Mouse (Mus musculus) CH12.LX (cell line): ENCODE data around the gene Sema6d. TPM values are rescaled to one million over a fixed set of nuclear protein-coding genes. Genes with fewer than 3 reads are reported as not detected.

Experiments used
- DNase-seq: peaks from one replicate; pipeline ENCODE4 v3.0.0-alpha.2; 2013; ENCODE audit errors: extremely low read depth
- H3K27ac ChIP-seq: 2 replicates; pipeline ENCODE4 v1.5.1; 2012; ENCODE audit warnings: low read depth, mild to moderate bottlenecking, control low read depth, moderate library complexity; ENCODE audit not compliant: insufficient read depth
- H3K27me3 ChIP-seq: replicated peaks from 2 replicates; pipeline ENCODE3; 2012; ENCODE audit warnings: inconsistent platforms
- H3K36me3 ChIP-seq, 2 experiments: replicated peaks in 1 of 2; 2 replicates each; pipeline versions ENCODE3 to v1.6.1; 2012; ENCODE audit warnings: inconsistent platforms in 1 of 2, low read length in 1 of 2, mild to moderate bottlenecking in 1 of 2, mixed read lengths in 1 of 2, moderate library complexity in 1 of 2; ENCODE audit not compliant: control insufficient read depth in 1 of 2, insufficient read depth in 1 of 2
- H3K4me1 ChIP-seq, 2 experiments: 2 replicates each; pipeline ENCODE4 v1.6.1; 2012; ENCODE audit warnings: inconsistent platforms in 1 of 2, moderate library complexity in 1 of 2; ENCODE audit not compliant: insufficient read depth in 2 of 2, control insufficient read depth in 1 of 2
- H3K4me2 ChIP-seq: 2 replicates; pipeline ENCODE4 v1.6.1; 2012; ENCODE audit warnings: low read depth, mild to moderate bottlenecking, control low read depth; ENCODE audit not compliant: poor library complexity, insufficient read depth, severe bottlenecking
- H3K4me3 ChIP-seq, 3 experiments: fragments of 150-350 bp in 1 of 3; sonication (generic) in 1 of 3; replicated peaks in 1 of 3; 2 replicates each; pipeline versions ENCODE3 to v1.5.1; 2011 to 2012; ENCODE audit warnings: low read depth in 2 of 3, low read length in 2 of 3, mild to moderate bottlenecking in 2 of 3, moderate library complexity in 2 of 3, control low read depth in 1 of 3, improper control_type of control experiment in 1 of 3, inconsistent platforms in 1 of 3, mixed read lengths in 1 of 3; ENCODE audit not compliant: poor library complexity in 1 of 3
- H3K79me2 ChIP-seq: replicated peaks from 2 replicates; pipeline ENCODE4 v1.6.1; 2012; ENCODE audit warnings: mild to moderate bottlenecking, moderate library complexity; ENCODE audit not compliant: control insufficient read depth, poor library complexity, insufficient read depth, severe bottlenecking; ENCODE audit errors: extremely low read depth
- H3K9ac ChIP-seq: 2 replicates; pipeline ENCODE4 v1.6.1; 2012; ENCODE audit warnings: low read depth, mild to moderate bottlenecking, control low read depth, moderate library complexity; ENCODE audit not compliant: insufficient read depth
- H3K9me3 ChIP-seq: replicated peaks from 2 replicates; pipeline ENCODE3; 2012; ENCODE audit warnings: low read length, inconsistent platforms, mixed read lengths
- CTCF ChIP-seq, 2 experiments: IDR thresholded peaks in 1 of 2; conservative IDR thresholded peaks in 1 of 2; 2 replicates each; pipeline ENCODE4 v1.5.1; 2011 to 2012; ENCODE audit warnings: low read depth in 2 of 2, low read length in 2 of 2, improper control_type of control experiment in 1 of 2, inconsistent platforms in 1 of 2, mild to moderate bottlenecking in 1 of 2, moderate library complexity in 1 of 2
- ELF1 ChIP-seq: IDR thresholded peaks from 2 replicates; pipeline ENCODE4 v1.6.1; 2014; ENCODE audit warnings: low read depth, mild to moderate bottlenecking, inconsistent platforms, low read length, improper control_type of control experiment
- EP300 ChIP-seq: IDR thresholded peaks from 2 replicates; pipeline ENCODE4 v1.6.1; 2011; ENCODE audit warnings: low read length, improper control_type of control experiment
- HCFC1 ChIP-seq: IDR thresholded peaks from 2 replicates; pipeline ENCODE4 v1.6.1; 2012; ENCODE audit warnings: low read depth, mild to moderate bottlenecking, inconsistent platforms, low read length, improper control_type of control experiment
- JUN ChIP-seq: IDR thresholded peaks from 2 replicates; pipeline ENCODE4 v1.6.1; 2011; ENCODE audit warnings: low read depth, mild to moderate bottlenecking, low read length, improper control_type of control experiment, moderate library complexity; ENCODE audit not compliant: insufficient read depth
- JUND ChIP-seq: conservative IDR thresholded peaks from 2 replicates; pipeline ENCODE4 v1.6.1; 2011; ENCODE audit warnings: low read depth, low read length, improper control_type of control experiment
- KAT2A ChIP-seq: IDR thresholded peaks from 2 replicates; pipeline ENCODE4 v1.6.1; 2012; ENCODE audit warnings: low read length, improper control_type of control experiment, inconsistent platforms; ENCODE audit not compliant: insufficient replicate concordance
- MAX ChIP-seq: IDR thresholded peaks from 2 replicates; pipeline ENCODE4 v1.6.1; 2011; ENCODE audit warnings: low read length, improper control_type of control experiment
- MEF2A ChIP-seq: IDR thresholded peaks from 2 replicates; pipeline ENCODE4 v1.6.1; 2014; ENCODE audit warnings: low read depth, mild to moderate bottlenecking, inconsistent platforms, low read length, improper control_type of control experiment, borderline replicate concordance
- MXI1 ChIP-seq: IDR thresholded peaks from 2 replicates; pipeline ENCODE4 v1.6.1; 2011; ENCODE audit warnings: mild to moderate bottlenecking, low read depth, low read length, improper control_type of control experiment
- POLR2AphosphoS2 ChIP-seq: IDR thresholded peaks from 2 replicates; pipeline ENCODE4 v1.6.1; 2011; ENCODE audit warnings: low read depth, low read length, improper control_type of control experiment
- RAD21 ChIP-seq: IDR thresholded peaks from 2 replicates; pipeline ENCODE4 v1.6.1; 2011; ENCODE audit warnings: low read depth, mild to moderate bottlenecking, low read length, improper control_type of control experiment, moderate library complexity
- SIN3A ChIP-seq: IDR thresholded peaks from 2 replicates; pipeline ENCODE4 v1.6.1; 2012; ENCODE audit warnings: low read length, improper control_type of control experiment, inconsistent platforms
- SMC3 ChIP-seq: IDR thresholded peaks from 2 replicates; pipeline ENCODE4 v1.6.1; 2011; ENCODE audit warnings: low read depth, low read length, improper control_type of control experiment
- TCF12 ChIP-seq: IDR thresholded peaks from 2 replicates; pipeline ENCODE4 v1.6.1; 2014; ENCODE audit warnings: low read depth, mild to moderate bottlenecking, inconsistent platforms, low read length, improper control_type of control experiment
- USF2 ChIP-seq: conservative IDR thresholded peaks from 2 replicates; pipeline ENCODE4 v1.6.1; 2011; ENCODE audit warnings: low read depth, low read length, improper control_type of control experiment
- ZC3H11A ChIP-seq: IDR thresholded peaks from 2 replicates; pipeline ENCODE4 v1.6.1; 2012; ENCODE audit warnings: low read depth, mild to moderate bottlenecking, inconsistent platforms, low read length, improper control_type of control experiment
- ZKSCAN1 ChIP-seq: IDR thresholded peaks from 2 replicates; pipeline ENCODE4 v1.6.1; 2012; ENCODE audit warnings: low read depth, inconsistent platforms, low read length, improper control_type of control experiment, borderline replicate concordance
- ZMIZ1 ChIP-seq: IDR thresholded peaks from 2 replicates; pipeline ENCODE4 v1.6.1; 2012; ENCODE audit warnings: low read depth, mild to moderate bottlenecking, inconsistent platforms, low read length, improper control_type of control experiment
- ZNF384 ChIP-seq: IDR thresholded peaks from 2 replicates; pipeline ENCODE4 v1.6.1; 2012; ENCODE audit warnings: low read depth, low read length, improper control_type of control experiment, inconsistent platforms
- dilution Hi-C: fragments of 300-500 bp; cut with MboI; formaldehyde crosslinking; loops from 2 replicates; pipeline ENCODE4 v1.14.3; 2020; ENCODE audit warnings: low sequenced_read_pairs; ENCODE audit not compliant: extremely low pct_unique_long_range_greater_than_20kb, extremely low pct_ligation_motif_present
- in situ Hi-C: fragments of 300-500 bp; cut with MboI; formaldehyde crosslinking; loops from 3 replicates; pipeline ENCODE4 v1.14.3; 2019; ENCODE audit warnings: low sequenced_read_pairs, low pct_ligation_motif_present, low pct_unique_long_range_greater_than_20kb, mixed read lengths
- polyA plus RNA-seq: library from polyadenylated mRNA; unstranded; fragments of >175 nt; gene quantifications from 2 replicates; pipeline ENCODE4 v1.2.1, GENCODE M21; 2012; ENCODE audit warnings: low read depth; ENCODE audit not compliant: insufficient read length
- total RNA-seq, 2 experiments: library from RNA; depleted of rRNA; stranded (reverse); fragments of 300-350 nt in 1 of 2; fragments of >200 nt in 1 of 2; gene quantifications; 2 replicates each; pipeline ENCODE4 v1.2.3; 2012 to 2014

The Sema6d gene
- total and polyA plus RNA-seq, 3 experiments: not detected

DNA sequence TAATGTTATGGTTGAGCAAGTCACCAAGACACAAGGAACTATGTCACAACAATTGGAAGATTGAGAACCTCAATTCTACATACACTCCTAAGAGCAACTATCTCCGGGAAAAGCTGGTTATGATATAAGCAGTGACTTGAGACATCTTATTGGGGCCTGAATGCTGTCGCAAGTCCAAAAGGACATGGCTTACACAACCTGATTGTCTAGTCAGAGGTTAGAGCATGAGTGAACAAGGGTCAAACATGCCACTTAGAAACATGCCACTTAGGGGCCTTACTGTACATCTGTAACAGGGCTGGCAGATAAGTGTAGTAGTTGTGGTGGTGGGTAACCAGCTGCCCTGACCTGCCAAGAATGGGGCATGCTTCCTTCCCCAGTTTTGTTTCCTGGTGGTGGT is 328.6 kb downstream of the Sema6d start:
- Histone ChIP-seq H3K36me3 (no peaks in the 10 kb centered on the region), H3K27me3 (no peaks in the 10 kb centered on the region), H3K9me3 (peaks cover 55% of the 10 kb centered on the region), H3K79me2 (no peaks in the 10 kb centered on the region), H3K4me3 (no peak overlapping the region), H3K4me1 (no peaks in the 10 kb centered on the region), H3K9ac (no peak overlapping the region), H3K27ac (no peak overlapping the region), H3K4me2 (no peak overlapping the region)
- in situ Hi-C loops: no loop called here
- TF ChIP-seq ZNF384: no peak
- no peak for TF ChIP-seq EP300
- no peak for TF ChIP-seq ZKSCAN1
- TF ChIP-seq RAD21: no peak
- no peak for TF ChIP-seq SMC3
- no peak for TF ChIP-seq MEF2A
- no peak for TF ChIP-seq MXI1
- no peak for TF ChIP-seq KAT2A
- TF ChIP-seq JUND: no peak
- TF ChIP-seq ZC3H11A: no peak
- no peak for TF ChIP-seq MAX
- no peak for TF ChIP-seq HCFC1
- no peak for TF ChIP-seq TCF12
- no peak for TF ChIP-seq CTCF (conservative IDR thresholded peaks at IDR 0.05 in 1 of 2, IDR thresholded peaks at IDR 0.05 in 1 of 2; ENCODE audit: low read depth in 2 of 2, low read length in 2 of 2)
- TF ChIP-seq JUN: no peak
- DNase-seq: no peak
- dilution Hi-C loops: no loop called here

DNA sequence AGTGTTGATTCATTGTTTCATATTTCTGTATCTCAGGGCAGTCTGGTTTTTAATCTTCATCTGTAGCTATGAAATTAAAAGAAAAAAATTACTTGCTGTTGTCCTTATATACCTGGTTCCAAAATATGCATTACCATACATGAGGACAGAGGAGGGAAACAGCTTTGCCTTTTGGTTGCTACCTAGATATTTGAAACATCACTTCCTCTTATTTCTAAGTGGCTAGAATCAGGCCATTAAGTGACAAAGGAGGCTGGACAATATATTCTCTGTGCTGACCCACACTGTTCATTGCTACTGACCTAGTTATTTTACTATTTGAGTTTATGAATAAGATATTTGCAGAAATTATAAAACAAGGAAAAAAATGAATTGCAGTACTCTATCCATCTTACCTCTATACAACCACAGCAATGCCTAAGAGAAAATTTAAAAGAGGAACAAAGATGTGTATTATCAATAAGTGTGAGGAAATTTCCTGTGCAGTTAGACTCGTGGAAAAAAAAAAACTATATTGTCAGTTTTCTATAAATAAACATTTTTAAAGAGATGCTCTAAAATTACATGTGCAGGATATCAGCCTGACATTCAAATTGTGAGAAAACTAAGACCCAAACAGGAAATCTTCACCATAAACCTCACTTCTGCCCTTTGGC is 330.5 kb downstream of the Sema6d start:
- TF ChIP-seq ZNF384 (no peak), USF2 (no peak), SMC3 (no peak), ELF1 (no peak), POLR2AphosphoS2 (no peak), SIN3A (no peak), ZMIZ1 (no peak)
- DNase-seq: no peak
- Histone ChIP-seq H3K27me3 (no peaks in the 10 kb centered on the region), H3K36me3 (no peaks in the 10 kb centered on the region), H3K79me2 (no peaks in the 10 kb centered on the region), H3K9me3 (peaks cover 46% of the 10 kb centered on the region), H3K27ac (no peak overlapping the region), H3K9ac (no peak overlapping the region), H3K4me2 (no peak overlapping the region), H3K4me1 (no peaks in the 10 kb centered on the region), H3K4me3 (no peak overlapping the region)
- in situ Hi-C loops: no loop called here
- dilution Hi-C loops: no loop called here
